Mouse (Mus musculus) thymus, adult 2 months (tissue): Measurements from ENCODE around the gene Zbed5.

Source experiments
- CTCF ChIP-seq: fragments of 200-500 bp; IDR thresholded peaks from 2 replicates; pipeline ENCODE4 v1.5.1; 2012; ENCODE audit warnings: mild to moderate bottlenecking, control low read depth, low read length, moderate library complexity, borderline replicate concordance; ENCODE audit not compliant: control insufficient read depth, poor library complexity, insufficient read depth; ENCODE audit errors: extremely low read depth
- POLR2A ChIP-seq: fragments of 200-500 bp; IDR thresholded peaks from 2 replicates; pipeline ENCODE4 v1.6.1; 2012; ENCODE audit warnings: mild to moderate bottlenecking, low read length, control low read depth, moderate library complexity; ENCODE audit not compliant: control insufficient read depth, poor library complexity, insufficient read depth; ENCODE audit errors: extremely low read depth

GRCm38 (mm10) chr5:129947528-129948033, 52.1 kb downstream of the Zbed5 start:
- TF ChIP-seq CTCF (no peak), POLR2A (no peak)
